Mouse (Mus musculus): ENCODE results near the gene Ehmt1.
A peak's percentile ranks its signal among the peaks of the same experiment; 100 is the strongest.
"Not testable (repeated sequence)": the region's sequence is repeated elsewhere in the genome, so short reads cannot be mapped to it uniquely, and the experiment has no call there.

Ehmt1 gene

GRCm38 (mm10) chr2:24918930-24919838, at the start of gene Ehmt1:
Gene Ehmt1 (minus strand): TSS chr2:24919614.
- DNase-seq (ENCODE audit: low read depth), result peak; percentile 68

GRCm38 (mm10) chr2:24962304-24963000, 43.0 kb upstream of the Ehmt1 start, which contains the start of gene Dph7:
Gene Dph7 (plus strand): TSS chr2:24962400.
- DNase-seq (ENCODE audit: low read depth), result peak; percentile 66

- no peak for DNase-seq (ENCODE audit: low read depth)
Measured at GRCm38 (mm10) chr2:24960910-24961309, 41.5 kb upstream of the Ehmt1 start.

GRCm38 (mm10) chr2:24952537-24953055, 33.2 kb upstream of the Ehmt1 start:
- no peak for DNase-seq (ENCODE audit: low read depth)

- no peak for DNase-seq (ENCODE audit: low read depth)
Measured at GRCm38 (mm10) chr2:24950189-24950535, 30.7 kb upstream of the Ehmt1 start.

GRCm38 (mm10) chr2:24949421-24950188, 30.2 kb upstream of the Ehmt1 start, which contains the start of gene Zmynd19:
Gene Zmynd19 (plus strand): TSS chr2:24949792.
- peak; percentile 79 for DNase-seq (ENCODE audit: low read depth)

GRCm38 (mm10) chr2:24944304-24944703, 24.9 kb upstream of the Ehmt1 start:
- DNase-seq (ENCODE audit: low read depth), result not testable (repeated sequence)

- no peak for DNase-seq (ENCODE audit: low read depth)
Measured at GRCm38 (mm10) chr2:24942092-24942491, 22.7 kb upstream of the Ehmt1 start.

- peak; percentile 81 for DNase-seq (ENCODE audit: low read depth)
Measured at GRCm38 (mm10) chr2:24935057-24935796, 15.8 kb upstream of the Ehmt1 start, which contains the start of gene Arrdc1. Gene Arrdc1 (minus strand): TSS chr2:24935252.

- no peak for DNase-seq (ENCODE audit: low read depth)
Measured at GRCm38 (mm10) chr2:24934441-24934963, 15.1 kb upstream of the Ehmt1 start.

- no peak for DNase-seq (ENCODE audit: low read depth)
Measured at GRCm38 (mm10) chr2:24929593-24929992, 10.2 kb upstream of the Ehmt1 start.

- no peak for DNase-seq (ENCODE audit: low read depth)
Measured at GRCm38 (mm10) chr2:24929119-24929518, 9.7 kb upstream of the Ehmt1 start.

- no peak for DNase-seq (ENCODE audit: low read depth)
Measured at GRCm38 (mm10) chr2:24927810-24928479, 8.5 kb upstream of the Ehmt1 start.

GRCm38 (mm10) chr2:24926965-24927358, 7.5 kb upstream of the Ehmt1 start:
- DNase-seq (ENCODE audit: low read depth), result no peak

GRCm38 (mm10) chr2:24926345-24926964, 7.0 kb upstream of the Ehmt1 start:
- no peak for DNase-seq (ENCODE audit: low read depth)

GRCm38 (mm10) chr2:24925284-24925683, 5.9 kb upstream of the Ehmt1 start:
- no peak for DNase-seq (ENCODE audit: low read depth)

- DNase-seq (ENCODE audit: low read depth), result no peak
Measured at GRCm38 (mm10) chr2:24923561-24923960, 4.1 kb upstream of the Ehmt1 start.

GRCm38 (mm10) chr2:24919839-24920175, 393 bp upstream of the Ehmt1 start:
- no peak for DNase-seq (ENCODE audit: low read depth)

- no peak for DNase-seq (ENCODE audit: low read depth)
Measured at GRCm38 (mm10) chr2:24914762-24915161, 4.7 kb downstream of the Ehmt1 start.

- DNase-seq (ENCODE audit: low read depth), result no peak
Measured at GRCm38 (mm10) chr2:24912589-24912988, 6.8 kb downstream of the Ehmt1 start.

Measured in fibroblast of lung, adult 2 months (primary cell).